Mouse (Mus musculus) hindbrain, embryonic 11.5 days (tissue): ENCODE data around the gene Gm7970. TPM values are rescaled to one million over a fixed set of nuclear protein-coding genes. Genes with fewer than 3 reads are reported as not detected.
"Not testable (repeated sequence)": the region's sequence is repeated elsewhere in the genome, so short reads cannot be mapped to it uniquely, and the experiment has no call there.

Experiments
- ATAC-seq: fragments of 200-750 bp; cut with Nextera tagmentation; 2 replicates; pipeline ENCODE4 v1.8.0; 2017; ENCODE audit warnings: mild to moderate bottlenecking, moderate TSS enrichment, moderate library complexity; ENCODE audit not compliant: low FRiP score
- DNase-seq: peaks from one replicate; pipeline ENCODE4 v3.0.0-alpha.2; 2015; ENCODE audit warnings: low spot score
- H3K27ac ChIP-seq: fragments of 300-500 bp; sonication (generic); 2 replicates; pipeline ENCODE4 v1.5.1; 2014; ENCODE audit warnings: mild to moderate bottlenecking, low read depth, low read length
- H3K27me3 ChIP-seq: fragments of 300-500 bp; sonication (generic); 2 replicates; pipeline ENCODE4 v1.6.1; 2014; ENCODE audit warnings: mild to moderate bottlenecking, low read length, moderate library complexity, mixed read lengths; ENCODE audit not compliant: control insufficient read depth, insufficient read depth
- H3K36me3 ChIP-seq: fragments of 300-500 bp; sonication (generic); 2 replicates; pipeline ENCODE4 v1.6.1; 2014; ENCODE audit warnings: mild to moderate bottlenecking, low read length, moderate library complexity, mixed read lengths; ENCODE audit not compliant: control insufficient read depth, insufficient read depth
- H3K4me1 ChIP-seq: fragments of 300-500 bp; sonication (generic); replicated peaks from 2 replicates; pipeline ENCODE4 v1.6.1; 2014; ENCODE audit warnings: low read length, mixed read lengths; ENCODE audit not compliant: control insufficient read depth, insufficient read depth
- H3K4me2 ChIP-seq: fragments of 300-500 bp; sonication (generic); replicated peaks from 2 replicates; pipeline ENCODE4 v1.6.1; 2014; ENCODE audit warnings: mild to moderate bottlenecking, low read depth, low read length
- H3K4me3 ChIP-seq: fragments of 300-500 bp; sonication (generic); 2 replicates; pipeline ENCODE4 v1.5.1; 2014; ENCODE audit warnings: low read depth, low read length
- H3K9ac ChIP-seq: fragments of 300-500 bp; sonication (generic); 2 replicates; pipeline ENCODE4 v1.6.1; 2014; ENCODE audit warnings: low read depth, low read length
- H3K9me3 ChIP-seq: fragments of 300-500 bp; sonication (generic); 2 replicates; pipeline ENCODE4 v1.6.1; 2016; ENCODE audit warnings: low read length; ENCODE audit not compliant: control insufficient read depth
- WGBS: fragments of 180-500 bp; shearing (Covaris S2); extraction: QIAGEN DNeasy Blood & Tissue Kit; methylation state at CpG from one replicate; pipeline ENCODE4 v1.1.7; 2014; 5-methylcytosine and 5-hydroxymethylcytosine counted together
- polyA plus RNA-seq: library from polyadenylated mRNA; unstranded; fragments of >200 nt; fragmentation: Nextera tagmentation; extraction: Ambion mirVana; gene quantifications from 2 replicates; pipeline ENCODE4 v1.2.1, GENCODE M21; 2014

Gm7970 gene
- polyA plus RNA-seq = not detected in 2 replicates

DNA sequence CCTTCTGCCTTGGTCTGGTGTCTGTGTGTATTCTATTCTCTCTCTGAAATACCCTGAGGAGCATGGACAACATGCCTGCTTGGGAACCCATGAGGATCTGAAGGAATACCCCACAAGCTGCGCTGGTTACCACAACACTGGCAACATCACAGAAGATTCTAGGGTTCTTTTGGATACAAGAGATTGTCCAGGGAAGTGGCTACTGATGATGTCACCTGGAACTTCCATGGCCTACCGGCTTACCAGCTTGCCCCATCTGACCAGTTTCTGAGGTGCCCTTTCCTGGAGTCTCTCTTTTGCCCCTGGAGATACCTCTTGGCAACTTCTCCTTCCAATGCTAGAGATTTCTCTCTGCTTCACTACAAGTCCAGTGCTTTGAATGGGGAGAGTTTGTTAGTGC is at the start of gene Gm7970:
Gene Gm7970, minus strand, starts transcription at position 101 of the 400 bp plus-strand sequence.
- WGBS = no CpG with 5 or more reads among the region's 2 CpGs
- not testable (repeated sequence) for H3K4me2 ChIP-seq, H3K4me3 ChIP-seq, DNase-seq, H3K36me3 ChIP-seq, H3K27me3 ChIP-seq, H3K4me1 ChIP-seq, H3K27ac ChIP-seq, H3K9me3 ChIP-seq, H3K9ac ChIP-seq, ATAC-seq

DNA sequence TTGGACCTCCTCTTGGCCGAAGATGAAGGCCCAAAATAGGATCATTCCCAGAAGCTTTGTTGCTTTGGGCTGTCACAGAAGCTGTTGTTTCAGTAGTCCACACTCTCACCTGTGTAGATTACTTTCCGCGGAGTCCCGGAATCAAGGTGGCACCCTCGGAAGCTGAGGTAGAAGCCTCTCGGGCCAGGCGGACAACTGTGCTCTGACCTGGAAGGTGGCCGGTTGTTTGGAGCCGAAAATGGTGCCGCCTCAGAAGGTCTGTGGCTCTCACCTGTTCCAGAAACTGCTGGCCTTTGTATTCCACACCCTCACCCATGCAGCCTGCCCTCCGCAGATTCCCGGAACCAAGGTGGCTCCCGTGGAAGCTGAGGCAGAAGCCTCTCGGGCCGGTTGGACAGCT is 45.6 kb upstream of the Gm7970 start:
- H3K9me3 ChIP-seq, H3K4me2 ChIP-seq, H3K27ac ChIP-seq, H3K9ac ChIP-seq, DNase-seq, H3K36me3 ChIP-seq, H3K4me1 ChIP-seq, H3K27me3 ChIP-seq, H3K4me3 ChIP-seq, ATAC-seq: not testable (repeated sequence)
- WGBS = 97% methylated on average over 15 of the region's 15 CpGs

DNA sequence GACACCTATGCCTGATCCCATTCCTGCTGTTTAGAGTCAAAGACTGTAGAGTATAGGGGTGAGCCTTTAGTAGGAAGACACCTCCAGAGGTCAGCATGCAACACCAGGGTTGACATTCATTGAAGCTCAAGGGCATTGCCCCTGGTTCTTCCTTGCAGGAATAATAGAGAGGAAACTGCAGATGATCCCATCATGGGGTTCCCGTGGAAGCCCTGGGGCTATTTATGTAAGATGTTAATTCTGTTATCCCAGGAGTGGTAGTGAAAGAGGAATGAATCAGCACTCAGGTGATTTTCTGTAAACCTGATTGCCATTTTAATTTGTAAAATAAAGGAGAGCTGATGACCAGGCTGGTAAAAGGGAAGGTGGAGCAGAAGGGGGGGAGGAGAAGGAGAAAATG is 31.0 kb upstream of the Gm7970 start:
- not testable (repeated sequence) for H3K27me3 ChIP-seq, H3K9ac ChIP-seq, H3K4me3 ChIP-seq, H3K4me2 ChIP-seq, H3K27ac ChIP-seq, DNase-seq, H3K4me1 ChIP-seq, H3K36me3 ChIP-seq, ATAC-seq, H3K9me3 ChIP-seq
- WGBS = 76% methylated on average over 1 of the region's 1 CpGs

DNA sequence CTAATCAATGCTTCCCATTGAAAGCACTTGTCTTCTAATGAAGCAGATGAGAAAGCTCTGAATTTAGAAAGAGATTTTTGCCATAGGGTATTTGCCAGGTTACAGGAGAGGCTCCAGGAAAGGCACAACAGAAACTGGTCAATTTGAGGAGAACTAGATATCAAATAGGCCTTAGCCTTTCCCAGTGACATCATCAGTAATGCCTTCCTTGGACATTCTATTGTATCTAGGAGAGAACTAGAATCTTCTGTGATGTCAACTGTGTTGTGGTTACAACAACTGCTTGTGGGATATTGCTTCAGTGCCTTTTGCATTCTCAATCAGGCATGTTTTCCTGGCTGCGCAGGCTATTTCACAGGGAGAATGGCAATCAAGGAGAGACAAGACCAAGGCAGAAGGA is 17.5 kb upstream of the Gm7970 start, which contains the start of gene 1700049E17Rik2:
Gene 1700049E17Rik2, plus strand, starts transcription at position 301 of the 400 bp plus-strand sequence.
- H3K9ac ChIP-seq, H3K36me3 ChIP-seq, ATAC-seq, H3K4me1 ChIP-seq, H3K27me3 ChIP-seq, H3K4me2 ChIP-seq, H3K27ac ChIP-seq, DNase-seq, H3K4me3 ChIP-seq, H3K9me3 ChIP-seq: not testable (repeated sequence)
- no CpG with 5 or more reads among the region's 1 CpGs for WGBS

DNA sequence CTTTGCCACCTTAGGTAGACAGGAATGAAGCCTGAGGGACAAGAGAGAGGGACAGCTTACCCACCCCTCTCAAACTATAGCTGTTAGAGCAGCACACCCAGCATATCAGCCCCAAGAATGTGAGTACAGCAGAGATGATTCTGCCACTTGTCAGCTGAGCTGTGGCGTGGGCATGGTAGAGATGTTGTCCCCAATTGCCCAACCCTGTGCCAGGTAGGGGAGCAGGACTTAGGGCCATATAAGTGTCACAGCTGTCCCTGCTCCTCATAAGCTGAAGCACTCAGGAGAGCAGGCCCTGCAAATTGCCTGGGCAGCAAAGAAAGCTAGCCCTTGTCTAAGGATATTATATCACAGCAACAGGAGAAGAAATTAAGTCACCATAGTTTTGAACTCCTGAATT is 30.7 kb downstream of the Gm7970 start:
- DNase-seq, H3K36me3 ChIP-seq, H3K4me2 ChIP-seq, H3K27ac ChIP-seq, H3K4me1 ChIP-seq, ATAC-seq, H3K9ac ChIP-seq, H3K27me3 ChIP-seq, H3K4me3 ChIP-seq, H3K9me3 ChIP-seq: not testable (repeated sequence)
- WGBS = 85% methylated on average over 1 of the region's 1 CpGs

DNA sequence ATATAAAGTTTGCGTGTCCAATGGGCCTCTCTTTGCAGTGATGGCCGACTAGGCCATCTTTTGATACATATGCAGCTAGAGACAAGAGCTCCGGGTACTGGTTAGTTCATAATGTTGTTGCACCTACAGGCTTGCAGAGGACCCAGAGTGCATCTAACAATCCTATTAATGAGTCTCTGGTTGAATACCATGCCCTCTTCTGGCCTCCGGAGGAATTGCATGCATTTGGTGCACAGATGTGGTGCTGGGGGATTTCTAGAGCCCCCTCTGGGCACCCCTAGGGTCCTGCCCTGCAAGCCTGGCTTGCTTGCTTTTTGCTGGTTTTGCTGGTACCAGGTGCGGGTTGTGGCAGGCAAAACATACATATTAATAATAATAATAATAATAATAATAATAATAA is 34.7 kb downstream of the Gm7970 start:
- not testable (repeated sequence) for ATAC-seq, H3K27me3 ChIP-seq, H3K36me3 ChIP-seq, H3K27ac ChIP-seq, H3K4me2 ChIP-seq, H3K4me3 ChIP-seq, DNase-seq, H3K4me1 ChIP-seq, H3K9me3 ChIP-seq, H3K9ac ChIP-seq
- 75% methylated on average over 5 of the region's 5 CpGs for WGBS

Other genes starting within 250 kb of the Gm7970 start
- gene Gm5798, start 207.0 kb downstream of the Gm7970 start, polyA plus RNA-seq = not detected in 2 replicates
- not detected in 2 replicates for gene Gm7945, start 169.2 kb downstream of the Gm7970 start, polyA plus RNA-seq
- not detected in 2 replicates for gene Gm6482, start 147.3 kb downstream of the Gm7970 start, polyA plus RNA-seq
- gene Gm7954, start 102.1 kb downstream of the Gm7970 start, polyA plus RNA-seq = not detected in 2 replicates
- not detected in 2 replicates for gene Gm3486, start 66.1 kb downstream of the Gm7970 start, polyA plus RNA-seq
- gene 1700049E17Rik2, start 17.6 kb upstream of the Gm7970 start, polyA plus RNA-seq = not detected in 2 replicates
- gene Gm3072, start 69.0 kb upstream of the Gm7970 start, polyA plus RNA-seq = not detected in 2 replicates
- gene Gm3676, start 90.9 kb upstream of the Gm7970 start, polyA plus RNA-seq = not detected in 2 replicates
- not detected in 2 replicates for gene Gm8068, start 146.3 kb upstream of the Gm7970 start, polyA plus RNA-seq
- not detected in 2 replicates for gene Gm7929, start 195.0 kb upstream of the Gm7970 start, polyA plus RNA-seq
- not detected in 2 replicates for gene Gm47189, start 216.9 kb upstream of the Gm7970 start, polyA plus RNA-seq